Mouse (Mus musculus): Measurements from ENCODE around the gene Thbs4. TPM values are rescaled to one million over a fixed set of nuclear protein-coding genes. Genes with fewer than 3 reads are reported as not detected.
"Not testable (repeated sequence)": the region's sequence is repeated elsewhere in the genome, so short reads cannot be mapped to it uniquely, and the experiment has no call there.

The Thbs4 gene
- total RNA-seq (2017): not detected in 2 replicates

GRCm38 (mm10) chr13:92794462-92795214 is at the start of gene Thbs4:
Thbs4 (minus strand) TSS chr13:92794818.
- ATAC-seq (replicated peaks; ENCODE audit: low read depth, poor library complexity, severe bottlenecking): no peak

- no peak for ATAC-seq (replicated peaks; ENCODE audit: low read depth, poor library complexity, severe bottlenecking)
Measured at GRCm38 (mm10) chr13:92833162-92833561, 38.5 kb upstream of the Thbs4 start.

GRCm38 (mm10) chr13:92828820-92829219 is 34.2 kb upstream of the Thbs4 start:
- ATAC-seq (replicated peaks; ENCODE audit: low read depth, poor library complexity, severe bottlenecking): peak; percentile 73

GRCm38 (mm10) chr13:92817357-92817756 is 22.7 kb upstream of the Thbs4 start:
- no peak for ATAC-seq (replicated peaks; ENCODE audit: low read depth, poor library complexity, severe bottlenecking)

GRCm38 (mm10) chr13:92816329-92816728 is 21.7 kb upstream of the Thbs4 start:
- no peak for ATAC-seq (replicated peaks; ENCODE audit: low read depth, poor library complexity, severe bottlenecking)

GRCm38 (mm10) chr13:92810592-92810991 is 16.0 kb upstream of the Thbs4 start:
- ATAC-seq (replicated peaks; ENCODE audit: low read depth, poor library complexity, severe bottlenecking): not testable (repeated sequence)

GRCm38 (mm10) chr13:92807849-92808248 is 13.2 kb upstream of the Thbs4 start:
- no peak for ATAC-seq (replicated peaks; ENCODE audit: low read depth, poor library complexity, severe bottlenecking)

- no peak for ATAC-seq (replicated peaks; ENCODE audit: low read depth, poor library complexity, severe bottlenecking)
Measured at GRCm38 (mm10) chr13:92806785-92807184, 12.2 kb upstream of the Thbs4 start.

- no peak for ATAC-seq (replicated peaks; ENCODE audit: low read depth, poor library complexity, severe bottlenecking)
Measured at GRCm38 (mm10) chr13:92799306-92799925, 4.8 kb upstream of the Thbs4 start.

- ATAC-seq (replicated peaks; ENCODE audit: low read depth, poor library complexity, severe bottlenecking): no peak
Measured at GRCm38 (mm10) chr13:92798830-92799229, 4.2 kb upstream of the Thbs4 start.

- no peak for ATAC-seq (replicated peaks; ENCODE audit: low read depth, poor library complexity, severe bottlenecking)
Measured at GRCm38 (mm10) chr13:92793636-92794035, 982 bp downstream of the Thbs4 start.

- no peak for ATAC-seq (replicated peaks; ENCODE audit: low read depth, poor library complexity, severe bottlenecking)
Measured at GRCm38 (mm10) chr13:92791474-92791873, 3.1 kb downstream of the Thbs4 start.

- no peak for ATAC-seq (replicated peaks; ENCODE audit: low read depth, poor library complexity, severe bottlenecking)
Measured at GRCm38 (mm10) chr13:92784311-92784710, 10.3 kb downstream of the Thbs4 start.

- ATAC-seq (replicated peaks; ENCODE audit: low read depth, poor library complexity, severe bottlenecking): no peak
Measured at GRCm38 (mm10) chr13:92783551-92783950, 11.1 kb downstream of the Thbs4 start.

GRCm38 (mm10) chr13:92780927-92781326 is 13.7 kb downstream of the Thbs4 start:
- ATAC-seq (replicated peaks; ENCODE audit: low read depth, poor library complexity, severe bottlenecking): no peak

- no peak for ATAC-seq (replicated peaks; ENCODE audit: low read depth, poor library complexity, severe bottlenecking)
Measured at GRCm38 (mm10) chr13:92780076-92780475, 14.5 kb downstream of the Thbs4 start.

- peak; percentile 48 for ATAC-seq (replicated peaks; ENCODE audit: low read depth, poor library complexity, severe bottlenecking)
Measured at GRCm38 (mm10) chr13:92778642-92779041, 16.0 kb downstream of the Thbs4 start.

GRCm38 (mm10) chr13:92775916-92776315 is 18.7 kb downstream of the Thbs4 start:
- ATAC-seq (replicated peaks; ENCODE audit: low read depth, poor library complexity, severe bottlenecking): no peak

- peak; percentile 89 for ATAC-seq (replicated peaks; ENCODE audit: low read depth, poor library complexity, severe bottlenecking)
Measured at GRCm38 (mm10) chr13:92774887-92775286, 19.7 kb downstream of the Thbs4 start.

GRCm38 (mm10) chr13:92772500-92772899 is 22.1 kb downstream of the Thbs4 start:
- ATAC-seq (replicated peaks; ENCODE audit: low read depth, poor library complexity, severe bottlenecking): no peak

GRCm38 (mm10) chr13:92771566-92771965 is 23.1 kb downstream of the Thbs4 start:
- ATAC-seq (replicated peaks; ENCODE audit: low read depth, poor library complexity, severe bottlenecking): no peak
